Mouse (Mus musculus): ENCODE data around the gene Grip1. TPM values are rescaled to one million over a fixed set of nuclear protein-coding genes. Genes with fewer than 3 reads are reported as not detected.

Grip1 gene
- polyA plus RNA-seq, 1 experiment from 2014 or later: 2.8 TPM

GRCm38 (mm10) chr10:119757219-119757618 is 303.6 kb downstream of the Grip1 start:
- 79% methylated on average over 6 of the region's 6 CpGs for WGBS
- Histone ChIP-seq H3K9me3 (replicated peaks) (no peaks in the 10 kb centered on the region), H3K36me3 (no peaks in the 10 kb centered on the region), H3K4me3 (no peak overlapping the region), H3K4me1 (peaks cover 42% of the 10 kb centered on the region), H3K27me3 (ENCODE audit: low read depth, poor library complexity, severe bottlenecking) (no peaks in the 10 kb centered on the region), H3K27ac (no peak overlapping the region)
- DNase-seq (ENCODE audit: low spot score): no peak

- H3K36me3 ChIP-seq: no peaks in the 10 kb centered on the region
- H3K4me3 ChIP-seq: 0 out of 2 replicates have a peak overlapping the region, but pooled peaks have one; percentile 4
- H3K27ac ChIP-seq: peak overlapping the region; percentile 82
- 80% methylated on average over 33 of the region's 33 CpGs for WGBS
- no peaks in the 10 kb centered on the region for H3K27me3 ChIP-seq (ENCODE audit: low read depth, poor library complexity, severe bottlenecking)
- H3K9me3 ChIP-seq (replicated peaks): no peaks in the 10 kb centered on the region
- peak; percentile 41 for DNase-seq (ENCODE audit: low spot score)
- peaks cover 41% of the 10 kb centered on the region for H3K4me1 ChIP-seq
Observed at GRCm38 (mm10) chr10:119761451-119762367, 308.1 kb downstream of the Grip1 start.

DNA sequence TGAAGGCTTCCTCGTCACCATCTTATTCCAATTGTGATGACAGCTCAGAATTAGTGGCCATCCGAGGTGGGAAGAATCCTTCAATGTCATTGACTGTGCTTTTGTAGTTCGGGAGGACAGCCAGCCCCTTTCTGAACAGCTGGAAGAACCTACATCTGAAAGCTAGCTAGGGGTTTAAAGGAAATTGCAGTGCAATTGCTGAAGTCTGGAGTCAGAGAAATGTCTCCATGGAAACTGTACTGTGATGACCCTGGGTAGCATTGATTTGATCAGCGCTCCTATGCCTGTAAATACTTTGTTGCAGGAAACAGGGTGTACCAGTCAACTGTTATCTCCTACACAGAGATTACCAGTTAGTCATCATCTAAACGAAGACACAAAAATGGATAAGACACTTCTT is 325.2 kb downstream of the Grip1 start:
- no peaks in the 10 kb centered on the region for H3K9me3 ChIP-seq (replicated peaks)
- H3K27ac ChIP-seq: no peak overlapping the region
- WGBS: 75% methylated on average over 5 of the region's 5 CpGs
- no peak for DNase-seq (ENCODE audit: low spot score)
- no peaks in the 10 kb centered on the region for H3K4me1 ChIP-seq
- no peaks in the 10 kb centered on the region for H3K27me3 ChIP-seq (ENCODE audit: low read depth, poor library complexity, severe bottlenecking)
- H3K36me3 ChIP-seq: no peaks in the 10 kb centered on the region
- H3K4me3 ChIP-seq: no peak overlapping the region

- Histone ChIP-seq H3K27me3 (ENCODE audit: low read depth, poor library complexity, severe bottlenecking) (no peaks in the 10 kb centered on the region), H3K27ac (no peak overlapping the region), H3K4me3 (no peak overlapping the region), H3K36me3 (no peaks in the 10 kb centered on the region), H3K4me1 (no peaks in the 10 kb centered on the region), H3K9me3 (replicated peaks) (no peaks in the 10 kb centered on the region)
- WGBS: 86% methylated on average over 1 of the region's 1 CpGs
- no peak for DNase-seq (ENCODE audit: low spot score)
Observed at GRCm38 (mm10) chr10:119779657-119780056, 326.0 kb downstream of the Grip1 start.

DNA sequence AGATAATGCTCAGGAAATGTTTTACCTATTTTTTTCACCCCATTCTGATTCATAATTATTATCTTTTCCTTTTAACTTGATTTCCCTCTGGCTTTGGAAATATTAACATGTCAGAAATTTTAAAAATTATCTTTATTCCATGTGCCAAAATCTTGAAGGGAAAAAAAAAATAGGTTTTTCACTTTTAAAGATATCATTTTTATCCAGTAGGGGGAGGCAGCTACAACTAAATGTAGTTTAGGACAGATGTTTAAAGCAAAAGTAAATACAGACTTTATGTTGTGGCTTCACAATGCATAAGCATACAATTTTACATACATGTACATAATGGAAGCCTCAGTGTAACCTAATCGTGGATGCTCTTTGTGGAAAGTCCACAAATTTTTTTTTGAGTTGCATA is 336.9 kb downstream of the Grip1 start:
- no peak overlapping the region for H3K27ac ChIP-seq
- DNase-seq (ENCODE audit: low spot score): no peak
- WGBS: 86% methylated on average over 1 of the region's 1 CpGs

GRCm38 (mm10) chr10:119802421-119802820 is 348.8 kb downstream of the Grip1 start:
- Histone ChIP-seq H3K27ac (no peak overlapping the region), H3K4me3 (no peak overlapping the region), H3K4me1 (peaks cover 10% of the 10 kb centered on the region), H3K36me3 (no peaks in the 10 kb centered on the region), H3K9me3 (replicated peaks) (no peaks in the 10 kb centered on the region), H3K27me3 (ENCODE audit: low read depth, poor library complexity, severe bottlenecking) (no peaks in the 10 kb centered on the region)
- 59% methylated on average over 6 of the region's 6 CpGs for WGBS
- peak; percentile 25 for DNase-seq (ENCODE audit: low spot score)

More for the DNA sequence above, 336.9 kb downstream of the Grip1 start:
- H3K27me3 ChIP-seq (ENCODE audit: low read depth, poor library complexity, severe bottlenecking): no peaks in the 10 kb centered on the region
- H3K4me1 ChIP-seq: no peaks in the 10 kb centered on the region
- no peaks in the 10 kb centered on the region for H3K9me3 ChIP-seq (replicated peaks)
- no peak overlapping the region for H3K4me3 ChIP-seq
- no peaks in the 10 kb centered on the region for H3K36me3 ChIP-seq

- H3K4me1 ChIP-seq: peaks cover 10% of the 10 kb centered on the region
- DNase-seq (ENCODE audit: low spot score): peak; percentile 48
- H3K4me3 ChIP-seq: no peak overlapping the region
- WGBS: 62% methylated on average over 13 of the region's 13 CpGs
- H3K36me3 ChIP-seq: no peaks in the 10 kb centered on the region
- H3K27me3 ChIP-seq (ENCODE audit: low read depth, poor library complexity, severe bottlenecking): no peaks in the 10 kb centered on the region
- no peak overlapping the region for H3K27ac ChIP-seq
- H3K9me3 ChIP-seq (replicated peaks): no peaks in the 10 kb centered on the region
Observed at GRCm38 (mm10) chr10:119803633-119804422, 350.2 kb downstream of the Grip1 start.

GRCm38 (mm10) chr10:119804423-119804814 is 350.8 kb downstream of the Grip1 start:
- H3K27ac ChIP-seq: no peak overlapping the region
- no peak for DNase-seq (ENCODE audit: low spot score)
- no peaks in the 10 kb centered on the region for H3K27me3 ChIP-seq (ENCODE audit: low read depth, poor library complexity, severe bottlenecking)
- H3K36me3 ChIP-seq: no peaks in the 10 kb centered on the region
- H3K9me3 ChIP-seq (replicated peaks): no peaks in the 10 kb centered on the region
- WGBS: 86% methylated on average over 9 of the region's 9 CpGs
- H3K4me3 ChIP-seq: no peak overlapping the region
- H3K4me1 ChIP-seq: peaks cover 10% of the 10 kb centered on the region

GRCm38 (mm10) chr10:119805082-119805481 is 351.5 kb downstream of the Grip1 start:
- no peak for DNase-seq (ENCODE audit: low spot score)
- Histone ChIP-seq H3K4me1 (peaks cover 10% of the 10 kb centered on the region), H3K9me3 (replicated peaks) (no peaks in the 10 kb centered on the region), H3K27me3 (ENCODE audit: low read depth, poor library complexity, severe bottlenecking) (no peaks in the 10 kb centered on the region), H3K36me3 (no peaks in the 10 kb centered on the region), H3K27ac (no peak overlapping the region), H3K4me3 (no peak overlapping the region)
- WGBS: 91% methylated on average over 7 of the region's 7 CpGs

- no peak for DNase-seq (ENCODE audit: low spot score)
- Histone ChIP-seq H3K27ac (no peak overlapping the region), H3K27me3 (ENCODE audit: low read depth, poor library complexity, severe bottlenecking) (no peaks in the 10 kb centered on the region), H3K4me3 (no peak overlapping the region), H3K4me1 (peaks cover 11% of the 10 kb centered on the region), H3K36me3 (no peaks in the 10 kb centered on the region), H3K9me3 (replicated peaks) (no peaks in the 10 kb centered on the region)
- WGBS: 28% methylated on average over 8 of the region's 8 CpGs
Observed at GRCm38 (mm10) chr10:119806151-119806550, 352.5 kb downstream of the Grip1 start.

DNA sequence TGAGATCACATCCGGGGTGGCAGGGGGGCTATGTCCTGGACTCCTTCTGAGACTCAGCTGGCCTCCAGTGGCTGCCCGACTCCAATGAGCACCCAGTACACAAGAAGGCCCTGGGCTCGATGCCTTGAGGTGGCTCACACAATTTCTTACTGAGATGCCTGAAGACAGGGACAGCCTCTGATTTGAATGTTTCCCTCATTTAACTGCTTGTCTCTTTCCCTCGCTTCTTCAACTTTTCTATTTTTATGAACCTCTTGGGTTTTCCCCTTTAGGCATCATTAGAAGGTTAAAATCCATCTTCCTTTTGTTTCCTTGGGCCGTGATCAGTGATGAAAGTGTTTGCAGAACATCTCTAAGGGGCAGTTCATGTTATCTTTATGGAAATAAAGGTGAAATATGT is 354.8 kb downstream of the Grip1 start:
- WGBS: 96% methylated on average over 5 of the region's 5 CpGs
- Histone ChIP-seq H3K4me3 (no peak overlapping the region), H3K9me3 (replicated peaks) (no peaks in the 10 kb centered on the region), H3K4me1 (peaks cover 12% of the 10 kb centered on the region), H3K27ac (no peak overlapping the region), H3K36me3 (no peaks in the 10 kb centered on the region), H3K27me3 (ENCODE audit: low read depth, poor library complexity, severe bottlenecking) (no peaks in the 10 kb centered on the region)
- no peak for DNase-seq (ENCODE audit: low spot score)

DNA sequence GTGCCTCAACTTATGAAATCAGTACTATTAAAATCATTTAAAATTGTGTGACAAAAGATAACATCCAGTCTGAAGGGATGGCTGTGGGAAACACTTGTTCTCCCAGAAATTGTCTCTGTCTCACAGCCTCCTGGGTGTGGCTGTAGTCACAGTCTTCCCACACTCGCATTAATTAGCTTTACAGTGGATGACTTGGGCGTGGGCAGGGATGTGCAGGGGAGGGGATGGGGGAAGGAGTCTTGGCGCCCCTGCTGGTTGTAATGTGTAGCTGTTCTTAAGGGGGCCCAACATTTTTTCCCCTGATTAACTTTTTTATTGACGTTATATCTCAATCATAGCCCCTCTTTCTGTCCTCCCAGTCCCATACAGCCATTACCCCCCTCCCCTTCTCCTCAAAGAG is 360.5 kb downstream of the Grip1 start:
- WGBS: 86% methylated on average over 4 of the region's 4 CpGs
- H3K4me1 ChIP-seq: peaks cover 19% of the 10 kb centered on the region

GRCm38 (mm10) chr10:119816001-119816400 is 362.4 kb downstream of the Grip1 start:
- Histone ChIP-seq H3K27me3 (ENCODE audit: low read depth, poor library complexity, severe bottlenecking) (no peaks in the 10 kb centered on the region), H3K36me3 (no peaks in the 10 kb centered on the region), H3K4me3 (no peak overlapping the region), H3K9me3 (replicated peaks) (no peaks in the 10 kb centered on the region), H3K27ac (no peak overlapping the region), H3K4me1 (peaks cover 24% of the 10 kb centered on the region)
- WGBS: 56% methylated on average over 5 of the region's 5 CpGs
- DNase-seq (ENCODE audit: low spot score): no peak

More for the DNA sequence above, 360.5 kb downstream of the Grip1 start:
- no peaks in the 10 kb centered on the region for H3K9me3 ChIP-seq (replicated peaks)
- no peak overlapping the region for H3K27ac ChIP-seq
- H3K36me3 ChIP-seq: no peaks in the 10 kb centered on the region
- no peak overlapping the region for H3K4me3 ChIP-seq
- no peak for DNase-seq (ENCODE audit: low spot score)
- no peaks in the 10 kb centered on the region for H3K27me3 ChIP-seq (ENCODE audit: low read depth, poor library complexity, severe bottlenecking)

All from limb, embryonic 10.5 days (tissue).